Mouse (Mus musculus): ENCODE data around the gene Scnm1. TPM values are rescaled to one million over a fixed set of nuclear protein-coding genes. Genes with fewer than 3 reads are reported as not detected.

Gene Scnm1
- polyA plus RNA-seq (2012; rRNA removed; ENCODE audit: low replicate concordance) = 48.2 and 53.5 TPM in 2 replicates

GRCm38 (mm10) chr3:95133680-95134101 is at the start of gene Scnm1, which contains the start of gene Lysmd1:
Gene Scnm1, minus strand, starts transcription at chr3:95134011.
Gene Lysmd1, plus strand, starts transcription at chr3:95134088.

GRCm38 (mm10) chr3:95159987-95160963 is 26.5 kb upstream of the Scnm1 start, which contains the start of gene Sema6c:
Gene Sema6c, plus strand, starts transcription at chr3:95160457.

GRCm38 (mm10) chr3:95141952-95142616 is 8.3 kb upstream of the Scnm1 start, which contains the start of gene Tnfaip8l2:
Gene Tnfaip8l2, minus strand, starts transcription at chr3:95142360.

GRCm38 (mm10) chr3:95124246-95124645 is 9.6 kb downstream of the Scnm1 start, which contains the start of gene Tmod4:
Gene Tmod4, plus strand, starts transcription at chr3:95124476.

GRCm38 (mm10) chr3:95110911-95111726 is 22.7 kb downstream of the Scnm1 start, which contains the start of gene Vps72:
Gene Vps72, plus strand, starts transcription at chr3:95111022.

GRCm38 (mm10) chr3:95106338-95107117 is 27.3 kb downstream of the Scnm1 start, which contains the start of gene Pip5k1a:
Gene Pip5k1a, minus strand, starts transcription at chr3:95106930.

Other genes starting within 250 kb of the Scnm1 start
- 221 and 267 TPM in 2 replicates for gene Psmb4, start 247.1 kb downstream of the Scnm1 start, polyA plus RNA-seq (2012; rRNA removed; ENCODE audit: low replicate concordance)
- gene Selenbp1, start 201.0 kb downstream of the Scnm1 start, polyA plus RNA-seq (2012; rRNA removed; ENCODE audit: low replicate concordance) = 143 and 365 TPM in 2 replicates
- gene Rfx5, start 179.9 kb downstream of the Scnm1 start, polyA plus RNA-seq (2012; rRNA removed; ENCODE audit: low replicate concordance) = 11.9 and 30.6 TPM in 2 replicates
- gene Pi4kb, start 159.3 kb downstream of the Scnm1 start, polyA plus RNA-seq (2012; rRNA removed; ENCODE audit: low replicate concordance) = 55.5 and 65.6 TPM in 2 replicates
- gene Zfp687, start 118.6 kb downstream of the Scnm1 start, polyA plus RNA-seq (2012; rRNA removed; ENCODE audit: low replicate concordance) = 14.2 and 26.4 TPM in 2 replicates
- 192 and 240 TPM in 2 replicates for gene Psmd4, start 91.4 kb downstream of the Scnm1 start, polyA plus RNA-seq (2012; rRNA removed; ENCODE audit: low replicate concordance)
- 18.7 and 25.1 TPM in 2 replicates for gene Pip5k1a, start 27.1 kb downstream of the Scnm1 start, polyA plus RNA-seq (2012; rRNA removed; ENCODE audit: low replicate concordance)
- 47.2 and 66.3 TPM in 2 replicates for gene Vps72, start 23.0 kb downstream of the Scnm1 start, polyA plus RNA-seq (2012; rRNA removed; ENCODE audit: low replicate concordance)
- gene Tmod4, start 9.5 kb downstream of the Scnm1 start, polyA plus RNA-seq (2012; rRNA removed; ENCODE audit: low replicate concordance) = 0.46 and 0.84 TPM in 2 replicates
- 8.5 and 9.4 TPM in 2 replicates for gene Lysmd1, start 77 bp upstream of the Scnm1 start, polyA plus RNA-seq (2012; rRNA removed; ENCODE audit: low replicate concordance)
- gene Tnfaip8l2, start 8.3 kb upstream of the Scnm1 start, polyA plus RNA-seq (2012; rRNA removed; ENCODE audit: low replicate concordance) = 18.6 and 23.0 TPM in 2 replicates
- 6.0 and 30.1 TPM in 2 replicates for gene Sema6c, start 26.4 kb upstream of the Scnm1 start, polyA plus RNA-seq (2012; rRNA removed; ENCODE audit: low replicate concordance)
- 11.3 and 19.4 TPM in 2 replicates for gene Gabpb2, start 83.9 kb upstream of the Scnm1 start, polyA plus RNA-seq (2012; rRNA removed; ENCODE audit: low replicate concordance)
- 52.9 and 68.9 TPM in 2 replicates for gene Cdc42se1, start 94.7 kb upstream of the Scnm1 start, polyA plus RNA-seq (2012; rRNA removed; ENCODE audit: low replicate concordance)
- 11.7 and 16.1 TPM in 2 replicates for gene Mllt11, start 98.2 kb upstream of the Scnm1 start, polyA plus RNA-seq (2012; rRNA removed; ENCODE audit: low replicate concordance)
- 0.91 TPM in 1 of 2 replicates, not detected in the other for gene Gm128, start 107.6 kb upstream of the Scnm1 start, polyA plus RNA-seq (2012; rRNA removed; ENCODE audit: low replicate concordance)
- gene Bnipl, start 117.2 kb upstream of the Scnm1 start, polyA plus RNA-seq (2012; rRNA removed; ENCODE audit: low replicate concordance) = 0.09 and 6.4 TPM in 2 replicates
- gene Mindy1, start 147.3 kb upstream of the Scnm1 start, polyA plus RNA-seq (2012; rRNA removed; ENCODE audit: low replicate concordance) = 82.0 and 89.1 TPM in 2 replicates
- 28.9 and 29.2 TPM in 2 replicates for gene Prune1, start 148.1 kb upstream of the Scnm1 start, polyA plus RNA-seq (2012; rRNA removed; ENCODE audit: low replicate concordance)
- gene Anxa9, start 173.2 kb upstream of the Scnm1 start, polyA plus RNA-seq (2012; rRNA removed; ENCODE audit: low replicate concordance) = 4.1 and 7.0 TPM in 2 replicates
- gene Cers2, start 180.8 kb upstream of the Scnm1 start, polyA plus RNA-seq (2012; rRNA removed; ENCODE audit: low replicate concordance) = 136 and 146 TPM in 2 replicates
- gene Setdb1, start 223.2 kb upstream of the Scnm1 start, polyA plus RNA-seq (2012; rRNA removed; ENCODE audit: low replicate concordance) = 12.4 and 26.7 TPM in 2 replicates

Measured in subcutaneous adipose tissue, adult 2 months (tissue).